Mouse (Mus musculus): Measurements from ENCODE around the gene Hsd11b2. TPM values are rescaled to one million over a fixed set of nuclear protein-coding genes. Genes with fewer than 3 reads are reported as not detected.

Hsd11b2 gene
- total RNA-seq, 2 experiments from 2014 or later, result not detected

DNA sequence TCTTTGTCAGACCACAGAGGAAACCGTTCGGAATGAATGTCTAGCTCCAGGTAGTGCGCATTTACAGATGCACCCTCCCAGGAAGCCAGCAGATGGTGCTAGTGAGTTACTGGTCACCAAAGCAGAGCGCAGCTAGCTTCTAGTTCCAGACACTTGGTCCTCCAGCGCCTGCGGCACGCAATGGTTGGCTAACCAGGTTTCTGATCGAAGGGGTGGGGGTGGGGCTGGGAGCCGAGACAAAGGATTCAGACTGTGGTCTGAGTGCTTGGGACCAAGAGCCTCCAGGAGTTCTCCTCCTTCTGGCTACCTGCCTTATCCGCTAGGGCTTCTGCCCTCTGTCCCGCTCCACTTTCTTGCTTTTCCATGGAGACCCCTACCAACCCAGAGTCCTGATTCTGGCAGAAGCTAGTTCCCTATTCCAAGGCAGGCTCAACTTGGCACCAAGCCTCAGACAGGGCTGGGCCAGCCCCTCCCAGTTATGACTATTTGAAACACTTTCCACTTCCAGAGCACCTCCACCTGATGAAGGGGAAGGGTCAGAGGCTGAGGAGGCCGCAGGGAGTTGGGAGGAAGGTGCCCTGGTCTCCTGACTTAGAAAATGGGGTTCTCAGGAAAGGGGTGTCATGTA lies 2.4 kb upstream of the Hsd11b2 start:
- no peak overlapping the region for H3K4me3 ChIP-seq
- H3K27ac ChIP-seq, result no peak overlapping the region
- intact Hi-C loops (cut with DNase I), result loop anchor here (1.0 kb wide), 1 partner anchor 38 kb away; no protein-coding TSS in a partner anchor
- peak; percentile 69 to 75 for DNase-seq (ENCODE audit: extremely low spot score in 1 of 2, low spot score in 2 of 2)
- peak; percentile 83 for TF ChIP-seq CTCF (IDR thresholded peaks at IDR 0.05)

DNA sequence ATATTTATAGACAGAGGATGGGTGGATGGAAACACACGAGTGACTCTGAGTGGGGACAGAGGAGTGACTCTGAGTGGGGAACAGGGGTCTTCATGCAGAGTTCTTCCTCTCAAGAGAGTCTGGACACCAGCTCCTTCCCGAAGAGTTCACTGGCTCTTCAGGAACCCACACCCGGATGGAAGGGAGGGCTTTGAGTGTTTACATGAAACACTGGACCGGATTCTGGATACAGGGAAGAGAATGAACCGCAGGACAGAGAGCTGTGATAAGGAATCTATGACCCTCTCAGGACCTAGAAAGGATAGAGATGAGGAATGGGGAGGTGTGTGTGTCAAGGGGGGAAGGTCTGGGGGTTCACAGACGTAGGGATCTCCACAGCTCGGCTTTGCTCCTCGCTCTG lies 1.2 kb upstream of the Hsd11b2 start:
- no peak overlapping the region for H3K27ac ChIP-seq
- intact Hi-C loops (cut with DNase I), result no loop called here
- no peak overlapping the region for H3K4me3 ChIP-seq
- DNase-seq (ENCODE audit: extremely low spot score in 1 of 2, low spot score in 2 of 2), result no peak
- TF ChIP-seq CTCF (IDR thresholded peaks at IDR 0.05), result no peak

DNA sequence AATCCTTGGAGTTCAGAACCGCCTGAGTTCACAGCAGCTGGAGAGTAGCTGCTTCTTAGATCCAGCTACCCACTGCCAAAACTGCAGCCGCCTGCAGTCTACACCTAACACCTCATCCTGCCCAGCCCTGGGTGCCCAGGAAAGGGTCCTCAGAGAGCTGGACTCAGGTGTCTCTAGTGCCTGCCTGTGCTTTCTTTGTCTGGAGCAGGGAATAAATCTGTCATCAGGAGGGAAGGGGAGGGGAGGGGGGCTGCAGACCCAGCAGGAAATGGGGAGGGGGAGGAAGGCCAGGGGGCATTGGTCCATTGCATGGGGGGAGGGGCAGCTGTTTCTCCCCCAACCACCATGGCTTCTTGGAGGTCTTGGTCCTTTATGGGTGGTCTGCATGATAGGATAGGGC lies 1.0 kb downstream of the Hsd11b2 start:
- Histone ChIP-seq H3K4me3 (no peak overlapping the region), H3K27ac (no peak overlapping the region)
- no peak for DNase-seq (ENCODE audit: extremely low spot score in 1 of 2, low spot score in 2 of 2)
- no peak for TF ChIP-seq CTCF (IDR thresholded peaks at IDR 0.05)
- intact Hi-C loops (cut with DNase I), result no loop called here

DNA sequence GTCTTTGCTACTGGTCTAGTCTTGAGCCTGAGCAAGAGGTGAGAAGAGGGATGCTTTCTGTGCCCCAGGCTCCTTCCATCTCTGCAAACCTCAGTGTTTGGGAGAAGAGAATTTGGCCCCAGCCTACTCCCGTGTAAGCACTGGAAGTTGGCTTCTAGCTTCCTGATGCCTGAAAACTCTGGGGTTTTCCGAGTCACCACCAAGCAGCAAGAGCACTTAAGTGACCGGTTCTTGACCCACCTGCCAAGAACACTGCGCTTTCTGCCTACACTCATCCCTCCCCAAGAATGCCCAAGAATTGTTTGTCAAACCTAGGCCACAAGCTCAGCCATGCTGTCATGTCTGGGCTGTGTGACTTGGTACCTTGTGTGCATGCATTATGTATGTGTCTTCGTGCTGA lies 2.0 kb downstream of the Hsd11b2 start:
- DNase-seq (ENCODE audit: extremely low spot score in 1 of 2, low spot score in 2 of 2), result no peak
- intact Hi-C loops (cut with DNase I), result no loop called here
- no peak for TF ChIP-seq CTCF (IDR thresholded peaks at IDR 0.05)
- no peak overlapping the region for H3K4me3 ChIP-seq
- H3K27ac ChIP-seq, result no peak overlapping the region

DNA sequence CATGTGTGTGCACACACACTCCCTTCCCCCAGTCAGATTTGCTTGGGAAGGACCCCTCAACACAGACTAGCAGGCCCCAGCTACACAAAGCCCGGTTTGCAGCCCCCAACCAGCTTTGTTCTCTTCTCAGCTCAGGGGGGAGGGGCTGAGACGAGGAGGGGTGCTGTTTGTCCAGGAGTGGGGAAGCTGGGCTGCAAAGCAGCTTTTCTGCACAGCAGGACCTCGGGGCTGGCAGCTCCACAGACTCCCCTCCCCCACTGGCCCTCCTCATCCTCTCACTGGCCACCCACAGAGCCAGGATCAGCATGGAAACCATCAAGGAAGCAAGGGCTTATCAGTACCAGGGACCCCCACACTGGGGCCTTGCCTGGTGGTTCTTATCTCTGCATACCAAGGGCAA lies 2.5 kb downstream of the Hsd11b2 start:
- Histone ChIP-seq H3K27ac (no peak overlapping the region), H3K4me3 (no peak overlapping the region)
- intact Hi-C loops (cut with DNase I), result no loop called here
- DNase-seq (ENCODE audit: extremely low spot score in 1 of 2, low spot score in 2 of 2), result no peak
- TF ChIP-seq CTCF (IDR thresholded peaks at IDR 0.05), result no peak

DNA sequence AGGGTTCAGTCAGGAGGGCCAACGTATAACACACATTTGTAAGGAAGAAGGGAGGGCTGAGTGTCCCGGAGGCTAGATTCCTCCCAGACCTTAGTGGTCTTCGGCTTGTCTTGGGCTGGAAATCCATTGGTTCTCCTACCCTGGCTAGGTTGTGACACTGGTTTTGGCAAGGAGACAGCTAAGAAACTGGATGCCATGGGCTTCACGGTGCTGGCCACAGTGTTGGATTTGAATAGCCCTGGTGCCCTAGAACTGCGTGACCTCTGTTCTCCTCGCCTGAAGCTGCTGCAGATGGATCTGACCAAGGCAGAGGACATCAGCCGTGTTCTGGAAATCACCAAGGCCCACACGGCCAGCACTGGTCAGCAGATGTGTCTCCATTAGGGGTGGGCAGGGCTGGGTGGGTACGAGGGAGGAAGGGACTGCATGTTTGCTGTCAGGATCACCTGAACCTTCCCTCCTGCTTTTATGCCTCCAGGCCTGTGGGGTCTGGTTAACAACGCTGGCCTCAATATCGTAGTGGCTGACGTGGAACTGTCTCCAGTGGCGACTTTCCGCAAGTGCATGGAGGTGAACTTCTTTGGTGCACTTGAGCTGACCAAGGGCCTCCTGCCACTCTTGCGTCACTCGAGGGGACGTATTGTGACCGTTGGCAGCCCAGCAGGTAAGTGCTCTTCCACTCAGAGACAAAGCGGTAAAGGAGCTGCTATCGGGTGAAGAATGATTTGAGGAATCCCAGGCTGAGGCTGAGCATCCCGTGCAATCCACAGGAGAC lies 3.6 kb downstream of the Hsd11b2 start:
- no peak; the same call in 1 of the 2 replicates for TF ChIP-seq CTCF (IDR thresholded peaks at IDR 0.05)
- DNase-seq (ENCODE audit: extremely low spot score in 1 of 2, low spot score in 2 of 2), result no peak
- Histone ChIP-seq H3K27ac (no peak overlapping the region), H3K4me3 (no peak overlapping the region)
- intact Hi-C loops (cut with DNase I), result no loop called here

DNA sequence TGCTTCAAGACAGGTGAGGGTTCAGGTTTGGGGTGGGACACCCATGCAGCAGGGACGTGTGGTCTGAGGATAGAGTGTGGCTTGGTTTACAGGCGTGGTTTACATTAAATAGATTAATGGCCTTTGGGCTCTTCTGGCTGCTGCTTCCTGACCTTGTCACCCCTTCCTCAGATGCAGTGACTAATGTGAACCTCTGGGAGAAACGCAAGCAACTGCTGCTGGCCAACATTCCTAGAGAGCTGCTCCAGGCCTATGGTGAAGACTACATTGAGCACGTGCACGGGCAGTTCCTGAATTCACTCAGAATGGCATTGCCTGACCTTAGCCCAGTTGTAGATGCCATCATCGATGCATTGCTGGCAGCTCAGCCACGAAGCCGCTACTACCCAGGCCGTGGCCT lies 4.3 kb downstream of the Hsd11b2 start:
- Histone ChIP-seq H3K27ac (no peak overlapping the region), H3K4me3 (no peak overlapping the region)
- TF ChIP-seq CTCF (IDR thresholded peaks at IDR 0.05), result no peak
- no peak for DNase-seq (ENCODE audit: extremely low spot score in 1 of 2, low spot score in 2 of 2)
- intact Hi-C loops (cut with DNase I), result no loop called here

DNA sequence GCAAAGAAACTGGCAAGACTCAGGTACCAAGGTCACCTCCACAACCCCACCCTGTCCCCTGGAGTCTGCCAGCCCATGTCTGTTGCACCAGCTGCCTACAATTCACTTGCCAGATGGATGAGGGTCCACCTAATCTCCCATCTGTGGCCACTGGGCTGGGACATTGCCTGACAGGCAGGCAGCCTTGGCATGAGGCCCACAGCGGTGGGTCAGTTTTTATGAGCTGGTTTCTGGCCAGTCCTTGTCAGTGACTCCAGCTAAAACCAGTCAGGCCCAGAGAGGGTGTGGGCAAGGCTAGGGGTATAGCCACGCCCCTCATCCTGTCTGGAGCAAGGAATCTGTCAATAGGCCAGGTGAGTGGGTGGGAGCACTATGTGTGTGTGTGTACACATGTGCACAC lies 8.6 kb downstream of the Hsd11b2 start:
- no peak for TF ChIP-seq CTCF (IDR thresholded peaks at IDR 0.05)
- intact Hi-C loops (cut with DNase I), result no loop called here
- DNase-seq (ENCODE audit: extremely low spot score in 1 of 2, low spot score in 2 of 2), result no peak
- no peak overlapping the region for H3K4me3 ChIP-seq
- no peak overlapping the region for H3K27ac ChIP-seq

DNA sequence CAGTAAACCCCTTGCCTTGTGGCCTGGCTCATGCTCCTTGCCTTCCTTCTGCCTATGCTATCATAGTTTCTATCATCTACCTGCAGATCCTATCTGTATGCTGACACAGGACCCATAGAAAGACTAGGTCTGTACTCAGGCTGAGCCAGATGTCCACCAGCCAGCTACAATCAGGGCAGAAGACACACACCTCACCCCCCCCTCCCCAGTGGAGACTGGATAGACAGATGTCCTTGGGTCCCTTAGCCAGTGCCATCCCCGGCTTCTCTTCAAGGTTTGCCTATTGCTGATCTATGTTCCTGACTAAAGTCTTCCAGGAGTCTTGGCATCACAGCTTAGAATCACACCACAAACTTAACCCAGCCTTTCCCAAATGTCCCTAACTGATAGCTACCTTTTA lies 9.7 kb downstream of the Hsd11b2 start:
- intact Hi-C loops (cut with DNase I), result no loop called here
- DNase-seq (ENCODE audit: extremely low spot score in 1 of 2, low spot score in 2 of 2), result no peak
- no peak overlapping the region for H3K4me3 ChIP-seq
- H3K27ac ChIP-seq, result no peak overlapping the region
- TF ChIP-seq CTCF (IDR thresholded peaks at IDR 0.05), result no peak

DNA sequence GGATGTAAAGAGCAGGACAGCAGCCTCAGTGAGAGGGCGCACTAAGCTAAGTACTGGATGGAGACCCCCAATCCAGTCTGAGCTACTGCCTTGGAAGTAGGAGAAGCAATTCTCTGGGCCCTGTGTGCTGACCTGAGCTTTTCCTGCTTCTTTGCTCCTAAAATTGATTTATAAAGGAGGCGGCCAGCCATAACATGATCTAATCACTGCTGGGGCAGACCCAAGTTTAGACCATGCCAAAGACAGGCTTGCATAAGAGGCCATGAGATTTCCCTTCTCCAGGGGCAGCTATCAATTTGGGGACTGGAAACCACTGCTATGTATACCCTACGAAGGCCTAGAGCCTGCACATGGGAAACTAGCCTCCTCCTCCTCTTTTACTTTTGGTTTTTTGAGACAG lies 10.7 kb downstream of the Hsd11b2 start:
- intact Hi-C loops (cut with DNase I), result no loop called here
- Histone ChIP-seq H3K4me3 (no peak overlapping the region), H3K27ac (no peak overlapping the region)
- TF ChIP-seq CTCF (IDR thresholded peaks at IDR 0.05), result no peak
- no peak for DNase-seq (ENCODE audit: extremely low spot score in 1 of 2, low spot score in 2 of 2)

DNA sequence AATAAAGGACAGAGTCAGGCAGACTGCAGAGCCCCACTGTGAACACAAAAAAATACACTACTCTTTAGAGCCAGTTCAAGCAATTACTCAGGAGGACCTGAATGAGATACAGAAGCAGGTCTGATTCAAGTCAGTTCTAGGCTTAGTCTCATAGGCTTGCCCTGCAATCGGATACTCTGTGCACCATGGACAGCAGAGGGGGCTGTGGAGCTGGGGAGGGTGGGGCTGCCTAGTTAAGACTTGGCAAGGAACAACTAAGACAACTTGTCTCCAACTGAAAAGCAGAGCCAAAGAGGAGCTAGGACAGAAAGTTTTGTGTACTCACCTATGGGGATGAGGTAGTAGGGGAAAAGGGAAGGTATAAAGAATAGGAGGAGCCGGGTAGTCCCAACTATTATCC lies 13.2 kb downstream of the Hsd11b2 start:
- no peak overlapping the region for H3K27ac ChIP-seq
- intact Hi-C loops (cut with DNase I), result loop anchor here (2.0 kb wide), 1 partner anchor 23 kb away; no protein-coding TSS in a partner anchor
- H3K4me3 ChIP-seq, result no peak overlapping the region
- no peak for DNase-seq (ENCODE audit: extremely low spot score in 1 of 2, low spot score in 2 of 2)
- TF ChIP-seq CTCF (IDR thresholded peaks at IDR 0.05), result peak; percentile 60

DNA sequence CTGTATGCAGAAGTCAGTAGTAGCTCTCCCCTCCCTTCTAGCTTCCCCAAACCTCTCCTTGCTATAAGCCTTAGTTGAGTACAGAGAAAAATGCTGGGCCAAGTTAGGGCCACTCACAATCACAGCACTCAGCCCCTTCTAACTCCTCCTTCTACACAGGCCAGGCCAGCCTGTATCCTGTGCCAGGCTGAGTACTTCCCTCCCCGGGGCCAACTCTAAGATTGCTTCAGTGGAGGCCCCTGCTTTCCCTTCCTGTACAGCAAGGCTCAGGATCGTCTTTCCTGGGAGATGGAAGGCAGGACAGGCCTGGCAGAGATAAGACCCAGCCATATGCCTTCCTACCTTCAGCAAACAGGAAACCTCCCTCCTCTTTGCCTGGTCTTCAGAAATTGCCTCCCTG lies 14.9 kb downstream of the Hsd11b2 start:
- DNase-seq (ENCODE audit: extremely low spot score in 1 of 2, low spot score in 2 of 2), result no peak
- no peak for TF ChIP-seq CTCF (IDR thresholded peaks at IDR 0.05)
- no peak overlapping the region for H3K27ac ChIP-seq
- intact Hi-C loops (cut with DNase I), result loop anchor here (2.0 kb wide), 1 partner anchor 21 kb away; no protein-coding TSS in a partner anchor
- no peak overlapping the region for H3K4me3 ChIP-seq

All from left cerebral cortex, adult 2 months (tissue).